Mouse (Mus musculus): ENCODE measurements around the gene Hnrnph2. TPM values are rescaled to one million over a fixed set of nuclear protein-coding genes. Genes with fewer than 3 reads are reported as not detected.

The Hnrnph2 gene
- total RNA-seq (2021), result 100 to 1,000 TPM; 140 to 142 TPM
- long read RNA-seq, experiment 1, transcript Hnrnph2-203 (3 exons, 2,426 nt), result minor isoform, 59 of 217 reads
- long read RNA-seq, experiment 1, transcript Hnrnph2-202 (4 exons, 2,364 nt), result major isoform, 148 of 217 reads
- long read RNA-seq, experiment 1, partial matches to known transcripts, result 7 of 217 reads
- long read RNA-seq, experiment 1, other reads (novel, unspliced or antisense), result 3 of 217 reads
- long read RNA-seq, experiment 2, transcript Hnrnph2-202 (4 exons, 2,364 nt), result major isoform, 140 of 222 reads
- long read RNA-seq, experiment 2, transcript Hnrnph2-203 (3 exons, 2,426 nt), result minor isoform, 67 of 222 reads
- long read RNA-seq, experiment 2, partial matches to known transcripts, result 12 of 222 reads
- long read RNA-seq, experiment 2, other reads (novel, unspliced or antisense), result 3 of 222 reads

- peak; percentile 87 to 95 for DNase-seq (ENCODE audit: low spot score in 2 of 2)
These were observed at the start of gene Hnrnph2, which contains the start of gene Gla for GRCm38 (mm10) chrX:134600659-134601379. Gene Hnrnph2 (plus strand): TSS chrX:134601179. Gene Gla (minus strand): TSS chrX:134601125.

DNA sequence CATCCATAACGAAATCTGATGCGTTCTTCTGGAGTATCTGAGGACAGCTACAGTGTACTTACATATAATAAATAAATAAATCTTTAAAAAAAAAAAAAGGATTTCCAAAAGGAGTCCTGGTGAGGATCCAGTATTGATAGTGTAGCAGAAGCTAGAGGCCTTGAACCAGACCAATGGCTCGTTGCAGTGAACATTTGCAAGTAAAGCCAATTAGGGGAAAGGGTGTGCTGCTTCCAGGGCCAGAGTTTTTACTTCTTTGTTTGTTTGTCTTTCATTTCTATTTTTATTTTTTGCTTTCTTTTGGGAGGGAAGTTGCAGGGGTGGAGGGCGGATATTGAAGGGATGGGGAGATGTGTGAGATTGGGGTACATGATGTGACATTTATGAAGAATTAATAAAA, 47.7 kb upstream of the Hnrnph2 start:
- no peak for DNase-seq (ENCODE audit: low spot score in 2 of 2)

GRCm38 (mm10) chrX:134554425-134554824, 46.6 kb upstream of the Hnrnph2 start:
- DNase-seq (ENCODE audit: low spot score in 2 of 2), result no peak

DNA sequence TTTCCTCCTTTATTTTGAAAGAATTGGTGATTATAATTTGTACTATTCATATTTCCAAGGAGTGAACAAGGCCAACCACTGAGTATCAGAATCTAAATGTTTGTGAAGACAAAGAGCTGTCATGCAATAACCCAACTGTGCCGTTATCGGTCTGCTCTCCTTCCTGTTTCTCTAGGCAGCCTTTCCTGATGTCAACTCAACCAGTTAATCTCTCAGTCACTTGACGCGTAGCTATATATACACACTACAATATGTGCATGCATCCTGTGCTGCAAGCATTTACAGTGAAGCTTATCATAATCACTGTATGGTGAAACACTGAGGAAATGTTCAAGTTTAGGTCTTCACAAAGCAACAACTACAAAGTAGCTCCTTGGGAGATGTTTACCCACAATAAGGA, 36.7 kb upstream of the Hnrnph2 start:
- DNase-seq (ENCODE audit: low spot score in 2 of 2), result no peak

GRCm38 (mm10) chrX:134566536-134567222, 34.3 kb upstream of the Hnrnph2 start:
- no peak for DNase-seq (ENCODE audit: low spot score in 2 of 2)

GRCm38 (mm10) chrX:134577896-134578295, 23.1 kb upstream of the Hnrnph2 start:
- DNase-seq (ENCODE audit: low spot score in 2 of 2), result no peak

DNA sequence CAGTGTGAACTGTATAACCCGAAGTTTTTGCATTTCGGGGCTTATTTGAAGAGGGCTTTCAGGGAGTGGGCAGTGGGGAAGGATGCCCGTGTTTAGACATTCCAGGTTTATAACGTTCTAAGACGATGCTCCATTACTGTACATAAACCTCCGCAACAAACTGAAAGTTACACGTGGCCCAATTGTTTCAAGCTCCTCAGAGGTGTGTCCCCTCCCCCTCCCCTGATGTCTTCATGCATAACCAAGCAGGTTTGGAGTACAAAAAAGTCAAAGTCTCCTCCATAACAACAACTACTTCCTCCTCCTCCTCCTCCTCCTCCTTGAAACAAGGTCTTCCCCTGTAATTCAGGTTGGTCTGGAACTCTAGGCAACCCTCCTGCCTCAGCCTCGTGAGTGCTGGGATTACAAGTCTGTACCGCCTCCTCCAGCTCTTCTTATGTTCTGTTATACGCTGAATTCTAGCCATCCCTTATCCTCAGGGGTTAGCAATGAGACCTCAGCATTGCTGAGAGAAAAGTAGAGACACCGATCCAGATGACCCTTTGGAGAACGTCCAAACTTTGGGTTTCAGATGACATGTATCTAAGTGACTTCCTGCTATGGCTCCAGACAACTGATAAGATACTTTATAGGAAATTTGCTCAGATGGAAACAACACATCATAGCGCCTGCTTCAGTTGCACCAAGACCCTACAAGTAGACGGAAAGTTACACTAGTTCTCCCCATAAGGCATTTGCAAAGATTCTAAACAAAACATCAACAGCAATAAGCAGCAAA, 20.3 kb upstream of the Hnrnph2 start:
- no peak for DNase-seq (ENCODE audit: low spot score in 2 of 2)

DNA sequence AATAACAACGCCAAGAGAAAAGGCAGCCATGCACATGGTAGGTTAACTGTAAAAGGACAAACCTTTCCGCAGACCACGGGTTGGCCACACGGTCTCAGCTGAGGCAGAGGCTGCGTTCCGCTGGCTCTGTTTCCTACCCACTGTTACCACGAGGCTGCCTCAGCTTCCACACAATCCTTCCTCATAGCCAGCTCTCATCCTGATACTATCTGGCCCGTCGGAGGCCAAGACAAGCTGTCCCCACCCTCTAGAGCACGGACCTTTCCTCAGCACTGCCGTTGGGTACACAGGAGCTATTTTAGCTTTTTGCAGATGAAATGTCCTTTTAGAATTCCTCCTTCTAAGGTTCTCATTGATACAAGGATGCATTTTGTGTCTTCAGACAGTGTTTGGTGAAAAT, 18.7 kb upstream of the Hnrnph2 start:
- no peak for DNase-seq (ENCODE audit: low spot score in 2 of 2)

DNA sequence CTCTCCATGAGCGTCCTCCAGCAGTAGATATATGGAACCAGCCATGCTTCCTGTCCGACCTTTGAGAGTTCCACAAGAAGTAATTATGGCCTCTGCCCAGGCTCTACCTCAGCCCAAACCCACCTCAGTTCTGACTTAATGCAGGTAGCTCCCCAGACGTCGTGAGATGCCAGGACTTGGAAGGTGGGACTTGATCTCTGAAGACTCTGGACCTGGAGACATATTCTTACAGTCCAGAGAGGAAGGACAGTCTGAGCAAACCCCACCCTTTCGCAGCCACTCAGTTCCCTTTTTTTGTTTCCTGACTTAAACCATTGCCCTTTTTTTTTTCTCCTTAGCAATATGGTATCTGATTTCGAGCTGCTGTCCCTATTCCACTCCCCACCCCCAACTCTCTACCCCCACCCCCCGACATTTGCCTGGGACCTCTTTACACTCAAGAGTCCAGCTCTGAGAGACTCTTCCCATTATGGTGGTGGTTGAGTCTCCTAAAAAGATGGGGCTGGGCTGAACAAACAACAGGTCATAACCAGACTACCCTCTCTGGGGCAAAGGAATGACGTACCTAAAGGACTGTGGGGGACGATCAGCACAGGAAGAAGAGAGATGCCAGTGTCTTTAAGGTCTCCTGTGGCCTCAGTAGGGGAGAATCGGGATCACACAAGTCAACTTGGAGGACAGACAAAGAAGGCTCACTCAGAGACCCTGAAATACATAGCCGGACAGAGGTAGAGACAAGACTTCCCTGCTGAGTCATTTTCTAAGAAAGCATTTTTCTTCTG, 17.9 kb upstream of the Hnrnph2 start, which contains the start of gene Btk:
Gene Btk, minus strand, starts transcription at position 683 of the 782 bp plus-strand sequence.
- DNase-seq (ENCODE audit: low spot score in 2 of 2), result no peak

DNA sequence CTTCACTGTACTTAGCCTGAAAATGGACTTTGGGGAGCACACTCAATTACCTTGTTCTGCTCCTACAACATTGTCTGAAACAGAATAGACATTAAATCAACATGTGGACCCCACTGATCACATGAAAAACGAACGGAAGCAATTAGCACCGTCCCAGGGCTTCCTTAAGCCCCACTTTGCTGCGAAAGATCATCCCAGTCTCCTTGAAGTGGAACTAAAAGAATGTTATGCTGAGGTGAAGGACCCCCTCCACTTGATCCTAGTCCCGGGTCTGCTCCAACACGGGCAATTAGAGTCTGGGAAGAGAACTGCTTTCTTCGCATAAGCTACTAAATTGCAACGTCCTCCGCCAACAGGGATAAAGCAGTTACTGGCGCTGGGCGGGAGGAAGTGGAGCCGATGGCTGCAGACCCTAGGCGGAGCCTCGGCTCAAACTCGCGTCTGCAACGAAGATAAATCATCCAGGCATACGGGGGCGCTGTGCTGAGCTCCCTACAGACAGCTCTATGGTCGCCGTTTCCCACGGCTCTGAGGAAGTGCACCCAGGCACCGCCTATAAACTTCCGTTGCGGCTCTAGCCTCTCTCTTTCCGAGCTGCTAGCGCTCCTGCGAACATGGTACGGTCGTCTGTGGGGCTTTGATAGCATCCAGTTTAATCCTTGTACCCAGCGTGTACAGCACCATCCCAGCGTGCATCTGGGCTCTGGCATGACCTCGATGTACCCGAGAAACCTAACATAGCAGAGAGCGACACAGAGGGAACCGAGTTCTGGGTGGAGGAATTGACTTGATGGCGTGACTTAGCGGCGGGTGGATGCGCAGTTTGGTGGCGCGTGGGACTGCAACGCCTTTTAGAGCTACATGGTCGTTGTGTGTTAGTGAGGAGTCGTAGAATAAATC, 15.6 kb upstream of the Hnrnph2 start, which contains the start of gene Rpl36a:
Gene Rpl36a, plus strand, starts transcription at position 552 of the 900 bp plus-strand sequence.
- DNase-seq (ENCODE audit: low spot score in 2 of 2), result peak; percentile 84 to 94

GRCm38 (mm10) chrX:134586447-134586846, 14.5 kb upstream of the Hnrnph2 start:
- DNase-seq (ENCODE audit: low spot score in 2 of 2), result no peak

DNA sequence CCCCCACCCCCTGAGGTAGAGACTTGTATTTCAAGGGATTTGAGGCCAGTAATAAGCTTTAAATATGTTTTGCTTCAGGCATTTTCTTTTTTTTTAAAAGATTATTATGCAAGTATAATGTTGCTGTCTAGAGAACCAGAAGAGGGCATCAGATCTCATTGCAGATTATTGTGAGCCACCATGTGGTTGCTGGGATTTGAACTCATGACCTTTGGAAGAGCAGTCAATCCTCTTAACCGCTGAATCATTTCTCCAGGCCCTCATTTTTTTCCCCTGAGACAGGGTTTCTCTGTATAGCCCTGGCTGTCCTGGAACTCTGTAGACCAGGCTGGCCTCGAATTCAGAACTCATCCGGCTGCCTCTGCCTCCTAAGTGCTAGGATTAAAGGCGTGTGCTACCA, 12.7 kb upstream of the Hnrnph2 start:
- DNase-seq (ENCODE audit: low spot score in 2 of 2), result no peak

DNA sequence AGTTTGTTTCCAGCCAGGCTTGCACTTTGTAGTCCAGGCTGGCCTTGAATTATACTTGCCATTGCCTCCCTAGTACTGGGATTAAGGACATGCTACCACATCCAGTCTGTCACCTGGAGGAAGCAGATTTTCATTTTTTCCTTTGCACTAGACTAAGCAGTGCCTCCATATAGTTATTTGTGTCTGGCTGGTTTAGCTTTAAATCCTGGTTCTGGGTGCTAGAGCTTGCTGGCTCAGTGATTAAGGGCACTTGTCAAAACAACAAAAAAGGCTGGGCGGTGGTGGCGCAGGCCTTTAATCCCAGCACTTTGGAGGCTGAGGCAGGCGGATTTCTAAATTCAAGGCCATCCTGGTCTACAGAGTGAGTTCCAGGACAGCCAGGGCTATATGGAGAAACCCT, 12.0 kb upstream of the Hnrnph2 start:
- no peak for DNase-seq (ENCODE audit: low spot score in 2 of 2)

- no peak for DNase-seq (ENCODE audit: low spot score in 2 of 2)
These were observed 11.1 kb upstream of the Hnrnph2 start for GRCm38 (mm10) chrX:134589836-134590235.

- DNase-seq (ENCODE audit: low spot score in 2 of 2), result no peak
These were observed 935 bp upstream of the Hnrnph2 start for GRCm38 (mm10) chrX:134599922-134600565.

DNA sequence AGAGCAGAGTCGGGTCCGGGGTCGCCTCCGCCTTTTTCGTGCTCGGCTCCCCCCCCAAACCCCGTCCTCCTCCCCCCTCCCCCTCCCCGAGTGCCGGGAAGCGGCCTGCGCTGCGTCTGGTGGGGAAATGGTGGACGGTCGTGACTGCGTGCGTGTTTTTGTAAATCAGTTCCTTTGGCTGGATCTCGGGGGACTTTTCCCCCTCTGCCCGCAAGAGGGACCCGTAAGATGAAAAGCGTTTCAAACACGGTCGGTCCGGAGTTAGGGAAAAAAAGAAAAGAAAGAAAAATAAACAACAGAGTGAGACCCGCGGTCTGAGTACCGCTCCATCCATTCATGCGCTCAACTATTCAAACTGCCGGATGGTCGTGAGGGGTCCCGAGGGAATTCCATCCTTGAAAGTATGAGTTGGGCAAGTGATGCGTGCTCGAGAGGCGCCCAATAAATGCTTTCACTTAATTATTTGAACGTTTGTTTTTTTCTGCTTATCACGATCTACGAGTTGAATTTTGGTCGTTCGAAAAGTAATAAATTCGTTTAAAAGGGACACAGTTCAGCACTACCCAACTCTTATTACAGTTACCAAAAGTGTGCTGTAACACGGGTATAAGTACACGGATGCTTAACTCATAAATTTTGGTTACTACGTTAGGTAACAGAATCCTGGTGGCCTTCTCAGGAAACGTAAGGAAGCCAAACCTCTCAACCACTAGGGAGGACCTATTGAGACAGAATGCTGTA, 571 bp downstream of the Hnrnph2 start:
- DNase-seq (ENCODE audit: low spot score in 2 of 2), result no peak

GRCm38 (mm10) chrX:134609472-134609871, 8.5 kb downstream of the Hnrnph2 start:
- DNase-seq (ENCODE audit: low spot score in 2 of 2), result peak in 1 of 2 experiments; percentile 34

DNA sequence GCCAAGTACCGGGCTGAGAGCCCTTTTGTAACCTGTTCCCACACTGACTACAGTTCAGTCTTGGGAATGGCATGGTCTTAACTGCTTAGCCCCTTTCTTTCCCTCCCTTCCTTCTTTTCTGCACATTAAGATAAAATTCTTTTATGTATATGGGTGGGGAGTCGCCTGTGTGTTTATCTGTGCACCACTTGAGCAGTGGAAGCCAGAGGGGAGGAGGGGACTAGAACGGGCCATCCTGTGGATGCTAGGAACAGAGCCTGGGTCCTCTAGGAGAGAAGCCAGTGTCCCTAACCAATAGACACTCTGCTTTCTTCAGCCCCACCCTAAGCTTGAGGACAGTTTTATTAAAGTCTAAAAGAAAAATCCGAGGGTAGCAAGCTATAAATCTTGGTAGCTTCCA, 10.0 kb downstream of the Hnrnph2 start:
- no peak for DNase-seq (ENCODE audit: low spot score in 2 of 2)
